Mouse (Mus musculus) thymus, postnatal 36 days (tissue): ENCODE data around the gene Tbc1d9b.
"Not testable (repeated sequence)": the region's sequence is repeated elsewhere in the genome, so short reads cannot be mapped to it uniquely, and the experiment has no call there.

Experiments used
- DNase-seq, 2 experiments: peaks; one replicate each; pipeline ENCODE4 v3.0.0; 2022; ENCODE audit warnings: mixed read lengths in 2 of 2

Tbc1d9b gene

GRCm38 (mm10) chr11:50139571-50139970, 8.4 kb downstream of the Tbc1d9b start:
- DNase-seq = no peak

GRCm38 (mm10) chr11:50145529-50145928, 14.3 kb downstream of the Tbc1d9b start:
- no peak for DNase-seq

- DNase-seq = no peak
Observed at GRCm38 (mm10) chr11:50146121-50146520, 14.9 kb downstream of the Tbc1d9b start.

DNA sequence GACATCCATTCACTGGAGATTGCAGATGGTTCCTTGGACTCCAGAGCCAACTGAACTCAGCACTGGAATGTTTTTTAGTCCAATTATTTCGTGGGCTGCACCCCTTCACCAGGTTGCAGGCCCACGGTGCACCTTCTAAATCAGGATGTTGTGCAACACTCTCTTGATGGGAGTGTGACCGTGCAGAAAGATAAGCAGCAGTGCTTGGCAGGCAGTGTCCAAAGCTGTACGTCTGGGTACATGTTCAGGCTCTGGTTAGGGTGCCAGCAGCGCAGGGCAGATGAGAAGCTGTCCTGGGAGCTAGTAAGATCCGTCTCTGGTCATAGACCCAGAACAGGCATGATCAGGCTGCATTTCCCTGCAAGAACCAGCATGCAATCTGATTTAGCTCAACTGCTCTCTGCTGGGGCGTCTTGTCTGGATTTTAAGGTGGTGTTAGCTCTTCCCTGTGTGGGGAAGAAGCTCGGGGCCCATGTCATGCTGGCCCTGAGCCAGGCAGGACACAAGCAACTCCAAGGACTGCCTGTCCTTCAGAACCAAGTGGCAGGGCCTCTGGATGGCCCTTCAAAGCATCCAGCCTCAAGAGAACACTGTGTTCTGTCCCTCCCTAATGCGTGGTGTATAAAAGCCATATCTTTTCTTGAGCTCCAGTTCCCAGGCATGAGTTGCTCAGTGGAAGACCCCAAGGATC, 16.2 kb downstream of the Tbc1d9b start:
- no peak for DNase-seq

GRCm38 (mm10) chr11:50147958-50148476, 16.8 kb downstream of the Tbc1d9b start:
- no peak for DNase-seq

DNA sequence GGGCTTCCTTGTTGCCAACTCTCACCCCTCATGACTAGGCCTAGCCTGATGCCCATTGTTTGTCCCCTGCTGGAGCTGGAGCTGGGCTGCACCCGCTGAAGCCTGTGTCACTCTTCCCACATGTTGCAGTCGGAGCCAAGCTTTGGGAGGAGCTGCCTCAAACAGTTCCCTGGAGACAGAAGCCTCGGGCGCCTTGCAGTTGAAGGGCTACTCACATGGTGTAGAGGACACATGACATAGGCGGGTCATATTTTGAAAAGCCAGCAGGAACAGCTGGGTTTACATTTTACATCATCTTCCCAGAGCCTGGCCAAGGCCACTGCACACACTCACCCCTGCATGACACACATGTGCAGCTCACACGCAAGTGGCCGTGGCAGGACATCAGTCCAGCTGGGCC, 18.0 kb downstream of the Tbc1d9b start:
- no peak for DNase-seq

- no peak for DNase-seq
Observed at GRCm38 (mm10) chr11:50149603-50150150, 18.5 kb downstream of the Tbc1d9b start.

DNA sequence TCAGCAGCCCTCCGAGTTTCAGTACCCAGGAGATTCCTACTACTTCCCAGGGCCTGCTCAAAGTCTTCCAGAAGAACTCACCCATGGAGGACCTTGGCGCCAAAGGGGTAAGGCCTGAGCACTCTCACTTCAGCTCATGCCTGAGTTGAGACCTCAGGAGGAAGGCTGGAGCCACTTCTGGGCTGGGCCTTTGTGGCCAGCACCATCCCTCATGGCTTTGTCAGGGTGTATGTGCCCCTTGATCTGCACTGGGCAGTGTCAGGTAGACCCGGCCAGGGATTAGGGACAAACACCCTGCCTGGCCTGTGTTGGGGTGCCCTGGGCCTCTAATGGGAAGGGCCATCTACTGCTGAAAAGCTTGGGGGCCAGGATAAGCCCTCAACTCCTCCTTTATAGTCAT, 20.2 kb downstream of the Tbc1d9b start:
- no peak for DNase-seq

DNA sequence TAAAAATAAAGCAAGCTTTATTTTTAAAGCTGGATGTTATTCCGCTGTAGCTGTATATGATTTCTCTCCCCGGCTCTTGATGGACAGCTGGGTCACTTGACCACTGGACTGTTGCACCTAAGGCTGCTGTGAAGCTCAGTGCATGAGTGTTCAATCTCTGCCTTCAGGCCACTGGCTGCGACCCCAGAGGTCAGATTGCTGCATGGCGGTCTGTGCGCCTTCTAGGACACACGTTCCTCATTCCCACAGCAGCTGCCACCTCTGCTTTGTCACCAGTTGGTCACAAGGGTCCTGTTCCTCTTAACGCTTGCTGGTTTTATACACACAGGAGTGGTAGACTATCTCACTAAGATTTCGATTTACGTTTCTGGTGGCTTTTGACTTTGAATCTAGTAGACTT, 23.0 kb downstream of the Tbc1d9b start:
- no peak for DNase-seq

- DNase-seq = no peak
Observed at GRCm38 (mm10) chr11:50154777-50155520, 23.8 kb downstream of the Tbc1d9b start.

GRCm38 (mm10) chr11:50155785-50156184, 24.6 kb downstream of the Tbc1d9b start:
- DNase-seq = no peak

GRCm38 (mm10) chr11:50156725-50157258, 25.6 kb downstream of the Tbc1d9b start:
- no peak for DNase-seq

DNA sequence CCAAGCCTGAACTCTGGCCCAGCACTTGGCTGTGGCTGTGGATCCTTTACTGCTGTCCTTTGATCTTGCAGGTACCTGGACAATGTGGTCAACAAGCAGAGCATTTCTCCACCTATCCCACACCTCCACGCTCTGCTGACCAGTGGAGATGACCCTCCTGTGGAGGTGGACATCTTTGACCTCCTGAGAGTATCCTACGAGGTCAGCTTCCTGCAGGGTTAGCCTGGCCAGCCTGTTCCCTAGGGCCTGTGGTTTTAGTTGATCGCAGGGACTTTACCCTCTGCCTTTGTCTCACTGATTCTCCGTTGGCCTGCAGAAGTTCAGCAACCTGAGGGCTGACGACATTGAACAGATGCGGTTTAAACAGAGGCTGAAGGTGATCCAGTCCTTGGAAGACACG, 27.1 kb downstream of the Tbc1d9b start:
- no peak for DNase-seq

DNA sequence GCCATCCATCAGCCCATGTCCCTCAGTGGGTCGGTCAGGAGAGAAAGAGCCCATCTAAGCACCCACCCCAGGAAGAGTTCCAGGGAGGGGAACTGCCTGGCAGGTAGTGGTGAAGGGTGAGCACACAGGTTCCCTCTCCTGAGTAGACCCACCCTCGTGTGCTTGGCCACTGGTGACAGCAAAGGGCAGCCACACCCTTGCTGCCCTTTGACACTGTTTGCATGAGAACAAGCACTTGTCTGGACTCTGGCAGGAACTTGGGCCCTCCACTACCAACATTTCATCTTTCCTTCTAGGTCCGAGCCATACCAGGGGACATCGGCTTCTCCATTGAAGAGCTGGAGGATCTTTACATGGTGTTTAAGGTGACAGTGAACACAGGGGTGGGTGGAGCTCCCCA, 28.2 kb downstream of the Tbc1d9b start:
- no peak for DNase-seq

DNA sequence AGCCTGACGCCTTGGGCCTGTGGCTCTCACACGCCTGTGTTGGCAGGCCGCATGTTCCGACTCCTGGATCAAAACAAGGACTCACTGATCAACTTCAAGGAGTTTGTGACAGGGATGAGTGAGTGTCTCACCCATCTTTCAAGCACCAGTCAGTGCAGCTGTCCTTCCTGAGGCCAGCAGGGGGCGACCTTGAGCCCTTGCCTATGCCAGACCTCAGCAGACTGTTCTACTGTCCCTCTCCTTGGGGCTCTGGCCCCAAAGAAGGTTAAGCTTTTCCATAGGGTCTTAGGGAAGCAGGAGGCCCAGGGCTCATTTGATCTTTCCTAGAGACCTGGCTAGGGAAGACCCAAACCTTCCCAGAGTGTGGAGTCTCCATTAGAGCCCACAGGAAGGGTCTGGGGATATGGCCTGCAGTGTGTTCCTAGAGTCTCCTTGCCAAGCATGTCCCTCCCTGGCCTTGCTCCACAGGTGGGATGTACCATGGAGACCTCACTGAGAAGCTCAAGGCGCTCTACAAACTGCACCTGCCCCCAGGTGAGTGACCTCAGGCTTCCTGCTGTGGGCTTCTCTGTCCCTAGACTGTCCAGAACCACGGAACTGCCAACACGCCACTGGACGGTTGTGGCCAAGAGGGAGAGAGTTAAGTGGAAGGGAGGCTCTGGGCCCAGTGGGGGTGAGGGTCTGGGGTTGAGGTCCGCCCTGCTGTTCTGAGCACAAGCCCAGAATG, 30.5 kb downstream of the Tbc1d9b start:
- peak; percentile 48 to 49 for DNase-seq

GRCm38 (mm10) chr11:50162338-50163050, 31.3 kb downstream of the Tbc1d9b start:
- no peak for DNase-seq

DNA sequence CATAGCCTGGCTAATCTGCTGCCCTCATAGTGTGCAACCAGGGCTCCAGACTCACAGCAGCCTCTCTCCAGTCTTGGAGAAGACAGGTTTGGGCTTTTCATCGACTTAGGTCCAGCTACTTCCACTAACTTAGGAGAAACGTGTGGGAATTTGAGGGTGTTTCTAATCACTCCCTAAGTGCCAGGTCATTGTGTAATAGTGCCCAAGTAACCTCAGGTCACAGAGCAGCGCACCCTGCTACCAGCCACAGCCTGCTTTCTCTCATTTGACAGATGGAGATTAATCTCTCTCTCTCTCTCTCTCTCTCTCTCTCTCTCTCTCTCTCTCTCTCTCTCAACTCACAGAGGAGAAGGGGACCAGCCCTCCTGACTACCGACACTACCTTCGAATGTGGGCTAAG, 37.2 kb downstream of the Tbc1d9b start:
- no peak for DNase-seq

GRCm38 (mm10) chr11:50174111-50174729, 43.0 kb downstream of the Tbc1d9b start, which contains the start of gene Mrnip:
TSS of gene Mrnip (plus strand) at chr11:50174444.
- DNase-seq = not testable (repeated sequence)

- DNase-seq = peak; percentile 97
Observed at GRCm38 (mm10) chr11:50174730-50175187, 43.6 kb downstream of the Tbc1d9b start.

DNA sequence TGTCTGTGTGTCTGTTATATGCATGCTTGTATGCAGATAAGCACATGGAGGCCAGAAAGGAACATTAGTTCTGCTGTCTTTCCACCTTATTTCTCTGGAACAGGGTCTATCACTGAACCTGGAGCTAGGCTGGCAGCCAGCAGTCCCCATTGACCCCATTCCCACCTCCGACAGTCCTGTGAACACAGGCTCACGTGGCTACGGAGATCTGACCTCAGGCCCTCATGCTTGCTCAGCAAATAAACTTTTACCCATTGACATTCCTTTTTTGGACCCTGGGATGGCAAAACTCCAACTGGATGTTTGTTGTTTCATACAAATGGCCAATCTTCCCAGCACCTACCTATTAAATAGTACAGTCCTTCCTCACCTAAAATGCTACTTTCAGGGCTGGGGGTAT, 45.2 kb downstream of the Tbc1d9b start:
- DNase-seq = no peak

DNA sequence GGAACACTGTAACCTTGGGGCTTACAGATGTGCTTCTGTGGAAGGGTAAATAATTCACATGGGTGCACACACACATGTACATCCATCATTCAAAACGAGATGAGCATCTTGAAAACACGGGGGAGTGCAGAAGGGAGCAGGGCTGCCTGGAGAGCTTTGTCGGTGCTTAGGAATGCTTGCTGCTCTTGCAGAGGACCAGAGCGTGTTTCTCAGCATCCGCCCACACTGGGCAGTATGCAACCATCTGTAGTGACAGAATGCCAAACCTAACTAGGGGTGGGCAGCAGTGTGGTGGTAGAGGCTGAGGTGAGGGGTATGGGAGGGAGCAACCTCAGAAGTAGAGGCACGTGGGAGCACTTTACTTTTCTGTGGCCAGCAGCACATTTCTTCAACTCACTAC, 45.9 kb downstream of the Tbc1d9b start:
- no peak for DNase-seq
